Mouse (Mus musculus) midbrain, embryonic 16.5 days (tissue): ENCODE results near the gene Fam184b. TPM values are rescaled to one million over a fixed set of nuclear protein-coding genes. Genes with fewer than 3 reads are reported as not detected.

Source experiments
- ATAC-seq: fragments of 200-750 bp; cut with Nextera tagmentation; 2 replicates; pipeline ENCODE4 v1.8.0; 2017; ENCODE audit warnings: moderate TSS enrichment
- H3K27ac ChIP-seq: fragments of 300-500 bp; sonication (generic); 2 replicates; pipeline ENCODE4 v1.5.1; 2014; ENCODE audit warnings: mild to moderate bottlenecking, low read length, mixed read lengths
- H3K27me3 ChIP-seq: fragments of 300-500 bp; sonication (generic); 2 replicates; pipeline ENCODE4 v1.6.1; 2014; ENCODE audit warnings: low read depth, low read length, mixed read lengths; ENCODE audit not compliant: control insufficient read depth, insufficient read depth
- H3K36me3 ChIP-seq: fragments of 300-500 bp; sonication (generic); 2 replicates; pipeline ENCODE4 v1.6.1; 2014; ENCODE audit warnings: mild to moderate bottlenecking, low read length, moderate library complexity, mixed read lengths; ENCODE audit not compliant: control insufficient read depth, insufficient read depth
- H3K4me1 ChIP-seq: fragments of 300-500 bp; sonication (generic); 2 replicates; pipeline ENCODE4 v1.6.1; 2014; ENCODE audit warnings: mild to moderate bottlenecking, low read length, mixed read lengths; ENCODE audit not compliant: control insufficient read depth, insufficient read depth
- H3K4me2 ChIP-seq: fragments of 300-500 bp; sonication (generic); 2 replicates; pipeline ENCODE4 v1.6.1; 2014; ENCODE audit warnings: mild to moderate bottlenecking, low read length, mixed read lengths
- H3K4me3 ChIP-seq: fragments of 300-500 bp; sonication (generic); 2 replicates; pipeline ENCODE4 v1.5.1; 2014; ENCODE audit warnings: low read depth, mild to moderate bottlenecking, low read length, moderate library complexity, mixed read lengths
- H3K9ac ChIP-seq: fragments of 300-500 bp; sonication (generic); 2 replicates; pipeline ENCODE4 v1.6.1; 2014; ENCODE audit warnings: low read depth, low read length, mixed read lengths
- H3K9me3 ChIP-seq: fragments of 300-500 bp; sonication (generic); replicated peaks from 2 replicates; pipeline ENCODE4 v1.6.1; 2014; ENCODE audit warnings: mild to moderate bottlenecking, low read length, mixed read lengths; ENCODE audit not compliant: control insufficient read depth, poor library complexity, severe bottlenecking
- WGBS: fragments of 180-500 bp; shearing (Covaris S2); extraction: QIAGEN DNeasy Blood & Tissue Kit; methylation state at CpG from one replicate; pipeline ENCODE4 v1.1.7; 2014; 5-methylcytosine and 5-hydroxymethylcytosine counted together
- polyA plus RNA-seq: library from polyadenylated mRNA; unstranded; fragments of >200 nt; fragmentation: Nextera tagmentation; extraction: Ambion mirVana; gene quantifications from 2 replicates; pipeline ENCODE4 v1.2.1, GENCODE M21; 2015

Gene Fam184b
- polyA plus RNA-seq, 1 experiment from 2014 or later = 9.4 TPM

DNA sequence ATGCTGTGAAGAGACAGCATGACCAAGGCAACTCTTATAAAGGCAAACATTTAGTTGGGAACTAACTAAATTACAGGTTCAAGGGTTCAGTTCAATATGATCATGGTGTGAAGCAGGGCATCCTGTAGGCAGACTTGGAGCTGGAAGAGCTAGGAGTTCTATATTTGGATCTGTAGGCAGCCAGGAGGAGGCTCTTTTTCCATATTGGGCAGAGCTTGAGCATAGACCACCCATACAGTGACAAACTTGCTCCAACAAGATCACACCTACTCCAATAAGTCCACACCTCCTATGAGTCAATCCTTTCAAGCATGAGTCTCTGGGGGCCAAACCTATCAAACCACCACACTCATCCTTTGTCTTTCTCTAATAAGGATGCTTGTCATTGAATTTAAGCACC, 9.9 kb downstream of the Fam184b start:
- H3K9me3 ChIP-seq = peaks cover 8% of the 10 kb centered on the region
- no peaks in the 10 kb centered on the region for H3K4me1 ChIP-seq
- no peak for ATAC-seq
- H3K4me2 ChIP-seq = no peak overlapping the region
- no peak overlapping the region for H3K27ac ChIP-seq
- H3K27me3 ChIP-seq = no peaks in the 10 kb centered on the region
- no peaks in the 10 kb centered on the region for H3K36me3 ChIP-seq
- H3K4me3 ChIP-seq = no peak overlapping the region
- H3K9ac ChIP-seq = no peak overlapping the region

- H3K27me3 ChIP-seq = no peaks in the 10 kb centered on the region
- ATAC-seq = no peak
- H3K4me1 ChIP-seq = no peaks in the 10 kb centered on the region
- peaks cover 8% of the 10 kb centered on the region for H3K9me3 ChIP-seq
- no peaks in the 10 kb centered on the region for H3K36me3 ChIP-seq
- H3K9ac ChIP-seq = no peak overlapping the region
- no peak overlapping the region for H3K4me3 ChIP-seq
- no peak overlapping the region for H3K27ac ChIP-seq
- WGBS = 62% methylated on average over 1 of the region's 1 CpGs
- no peak overlapping the region for H3K4me2 ChIP-seq
Measured at GRCm38 (mm10) chr5:45627771-45628170, 11.6 kb downstream of the Fam184b start.

DNA sequence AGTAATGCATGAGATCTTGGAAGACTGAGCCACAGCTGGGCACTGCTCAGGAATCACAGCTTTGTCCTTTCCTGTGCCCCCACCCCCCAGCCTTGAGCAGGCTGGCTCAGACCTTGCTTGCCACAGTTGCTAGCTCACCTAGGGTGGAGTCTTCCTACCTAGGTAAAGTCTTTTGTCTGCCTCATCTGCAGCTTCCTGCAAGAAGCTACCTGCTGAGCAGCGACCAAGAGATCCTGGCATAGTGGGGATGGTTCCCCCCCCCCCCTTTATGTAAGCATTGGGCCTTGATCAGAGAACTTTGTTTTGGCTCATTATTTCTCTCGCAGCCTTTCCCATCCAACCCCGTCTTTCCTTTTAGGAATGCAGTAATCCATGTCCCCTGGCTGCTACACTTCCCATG, 17.9 kb downstream of the Fam184b start:
- WGBS = 34% methylated on average over 3 of the region's 3 CpGs
- Histone ChIP-seq H3K9ac (no peak overlapping the region), H3K27ac (no peak overlapping the region), H3K9me3 (peaks cover 11% of the 10 kb centered on the region), H3K36me3 (no peaks in the 10 kb centered on the region), H3K4me2 (no peak overlapping the region), H3K4me3 (no peak overlapping the region), H3K27me3 (no peaks in the 10 kb centered on the region), H3K4me1 (no peaks in the 10 kb centered on the region)
- ATAC-seq = no peak

GRCm38 (mm10) chr5:45599056-45599455, 40.4 kb downstream of the Fam184b start:
- H3K9ac ChIP-seq = no peak overlapping the region
- 62% methylated on average over 4 of the region's 4 CpGs for WGBS
- no peaks in the 10 kb centered on the region for H3K9me3 ChIP-seq
- no peaks in the 10 kb centered on the region for H3K27me3 ChIP-seq
- no peaks in the 10 kb centered on the region for H3K4me1 ChIP-seq
- H3K36me3 ChIP-seq = no peaks in the 10 kb centered on the region
- ATAC-seq = no peak
- H3K4me2 ChIP-seq = no peak overlapping the region
- no peak overlapping the region for H3K27ac ChIP-seq
- H3K4me3 ChIP-seq = no peak overlapping the region

GRCm38 (mm10) chr5:45595363-45596039, 43.9 kb downstream of the Fam184b start:
- ATAC-seq = peak; percentile 90
- Histone ChIP-seq H3K4me3 (no peak overlapping the region), H3K4me1 (no peaks in the 10 kb centered on the region), H3K27me3 (no peaks in the 10 kb centered on the region), H3K36me3 (no peaks in the 10 kb centered on the region), H3K4me2 (no peak overlapping the region), H3K27ac (peak overlapping the region; percentile 42), H3K9me3 (no peaks in the 10 kb centered on the region), H3K9ac (no peak overlapping the region)
- 53% methylated on average over 3 of the region's 3 CpGs for WGBS

DNA sequence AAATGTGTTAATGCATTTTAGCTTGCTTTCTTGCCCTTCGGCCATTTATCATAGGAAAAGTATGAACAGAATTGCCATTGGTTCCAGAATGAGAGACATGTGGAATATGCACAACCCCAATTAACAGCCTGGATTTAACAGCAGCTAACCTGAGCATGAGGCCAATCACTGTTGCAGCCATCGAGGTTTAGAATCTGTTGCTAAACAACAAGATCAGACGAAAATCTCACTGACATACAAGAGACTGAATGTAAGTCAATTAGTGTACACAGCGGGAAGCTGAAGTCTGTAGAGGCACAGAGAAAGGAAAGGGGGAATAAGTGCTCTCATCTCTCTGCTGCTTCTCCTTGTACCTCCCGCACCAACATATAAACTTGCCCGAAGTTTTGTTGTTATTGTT, 46.1 kb downstream of the Fam184b start:
- Histone ChIP-seq H3K4me3 (no peak overlapping the region), H3K9ac (no peak overlapping the region), H3K27ac (no peak overlapping the region), H3K36me3 (no peaks in the 10 kb centered on the region), H3K27me3 (no peaks in the 10 kb centered on the region), H3K4me2 (no peak overlapping the region), H3K4me1 (no peaks in the 10 kb centered on the region), H3K9me3 (no peaks in the 10 kb centered on the region)
- WGBS = 66% methylated on average over 6 of the region's 6 CpGs
- ATAC-seq = no peak

- no peak for ATAC-seq
- Histone ChIP-seq H3K9me3 (no peaks in the 10 kb centered on the region; the same call in 1 of the 2 replicates), H3K4me2 (no peak overlapping the region), H3K27ac (no peak overlapping the region), H3K27me3 (no peaks in the 10 kb centered on the region), H3K36me3 (no peaks in the 10 kb centered on the region), H3K4me1 (no peaks in the 10 kb centered on the region), H3K4me3 (no peak overlapping the region), H3K9ac (no peak overlapping the region)
- 84% methylated on average over 4 of the region's 4 CpGs for WGBS
Measured at GRCm38 (mm10) chr5:45590094-45590493, 49.3 kb downstream of the Fam184b start.

GRCm38 (mm10) chr5:45584601-45585000, 54.8 kb downstream of the Fam184b start:
- H3K36me3 ChIP-seq = no peaks in the 10 kb centered on the region
- no peaks in the 10 kb centered on the region for H3K27me3 ChIP-seq
- no peak overlapping the region for H3K4me3 ChIP-seq
- H3K9ac ChIP-seq = no peak overlapping the region
- H3K27ac ChIP-seq = no peak overlapping the region
- 85% methylated on average over 8 of the region's 8 CpGs for WGBS
- no peaks in the 10 kb centered on the region for H3K4me1 ChIP-seq
- ATAC-seq = no peak
- H3K4me2 ChIP-seq = no peak overlapping the region
- no peaks in the 10 kb centered on the region; the same call in 1 of the 2 replicates for H3K9me3 ChIP-seq

- WGBS = 90% methylated on average over 10 of the region's 10 CpGs
Measured at GRCm38 (mm10) chr5:45580279-45580678, 59.1 kb downstream of the Fam184b start.

More at GRCm38 (mm10) chr5:45580279-45580678, 59.1 kb downstream of the Fam184b start:
- Histone ChIP-seq H3K9me3 (no peaks in the 10 kb centered on the region), H3K4me1 (no peaks in the 10 kb centered on the region), H3K36me3 (no peaks in the 10 kb centered on the region), H3K4me2 (no peak overlapping the region), H3K9ac (no peak overlapping the region), H3K27me3 (no peaks in the 10 kb centered on the region), H3K27ac (no peak overlapping the region), H3K4me3 (no peak overlapping the region)
- no peak for ATAC-seq
